Mouse (Mus musculus) megakaryocyte, embryonic 14.5 days (primary cell): ENCODE results near the gene Pxn. TPM values are rescaled to one million over a fixed set of nuclear protein-coding genes. Genes with fewer than 3 reads are reported as not detected.

ENCODE experiments used
- H3K27me3 ChIP-seq: replicated peaks from 2 replicates; pipeline ENCODE3; 2012; ENCODE audit warnings: inconsistent platforms
- H3K36me3 ChIP-seq: replicated peaks from 2 replicates; pipeline ENCODE3; 2012; ENCODE audit warnings: low read length, inconsistent platforms, mixed read lengths
- H3K4me1 ChIP-seq: 2 replicates; pipeline ENCODE4 v1.6.1; 2012; ENCODE audit warnings: inconsistent platforms
- H3K4me3 ChIP-seq: replicated peaks from 2 replicates; pipeline ENCODE3; 2012; ENCODE audit warnings: moderate library complexity, mild to moderate bottlenecking, inconsistent platforms
- H3K9me3 ChIP-seq: 2 replicates; pipeline ENCODE4 v1.6.1; 2012; ENCODE audit warnings: inconsistent platforms
- FLI1 ChIP-seq: IDR thresholded peaks from 2 replicates; pipeline ENCODE4 v1.6.1; 2012; ENCODE audit warnings: low read length, inconsistent platforms, mixed read lengths
- GATA1 ChIP-seq: IDR thresholded peaks from 3 replicates; pipeline ENCODE4 v1.6.1; 2012; ENCODE audit warnings: mixed read lengths, low read length, inconsistent platforms, borderline replicate concordance
- polyA plus RNA-seq: library from polyadenylated mRNA; stranded (reverse); fragments of >175 nt; gene quantifications from 2 replicates; pipeline ENCODE4 v1.2.3, GENCODE M21; 2012; ENCODE audit warnings: low replicate concordance; ENCODE audit not compliant: insufficient read depth

The Pxn gene
- polyA plus RNA-seq, 1 experiment, result 63.1 TPM

GRCm38 (mm10) chr5:115559237-115560101 is 53.0 kb downstream of the Pxn start, which contains the start of gene Rplp0:
Gene Rplp0, plus strand, starts transcription at chr5:115559467.
- Histone ChIP-seq H3K27me3 (no peaks in the 10 kb centered on the region), H3K4me1 (peaks cover 60% of the 10 kb centered on the region), H3K36me3 (peaks cover 46% of the 10 kb centered on the region), H3K9me3 (no peaks in the 10 kb centered on the region), H3K4me3 (peak within 1 kb of the TSS; percentile 94)
- TF ChIP-seq FLI1, result no peak
- TF ChIP-seq GATA1, result no peak

GRCm38 (mm10) chr5:115560336-115560905 is 53.9 kb downstream of the Pxn start:
- Histone ChIP-seq H3K27me3 (no peaks in the 10 kb centered on the region), H3K9me3 (no peaks in the 10 kb centered on the region), H3K36me3 (peaks cover 38% of the 10 kb centered on the region), H3K4me1 (peaks cover 61% of the 10 kb centered on the region), H3K4me3 (peak overlapping the region; percentile 94)
- TF ChIP-seq FLI1 (no peak), GATA1 (no peak)

GRCm38 (mm10) chr5:115563771-115564585 is 57.5 kb downstream of the Pxn start:
- Histone ChIP-seq H3K4me1 (peaks cover 65% of the 10 kb centered on the region), H3K36me3 (peaks cover 51% of the 10 kb centered on the region), H3K4me3 (peak overlapping the region; percentile 97)

GRCm38 (mm10) chr5:115564737-115565393 is 58.4 kb downstream of the Pxn start, which contains the start of gene Gcn1l1:
Gene Gcn1l1, plus strand, starts transcription at chr5:115565254.
- TF ChIP-seq FLI1 (peak; percentile 16; the same call in 1 of the 2 replicates), GATA1 (no peak)
- no peaks in the 10 kb centered on the region for H3K9me3 ChIP-seq
- H3K27me3 ChIP-seq, result no peaks in the 10 kb centered on the region
- H3K36me3 ChIP-seq, result peaks cover 54% of the 10 kb centered on the region
- H3K4me1 ChIP-seq, result peaks cover 73% of the 10 kb centered on the region
- peak within 1 kb of the TSS; percentile 97 for H3K4me3 ChIP-seq

More at GRCm38 (mm10) chr5:115563771-115564585, 57.5 kb downstream of the Pxn start:
- Histone ChIP-seq H3K9me3 (no peaks in the 10 kb centered on the region), H3K27me3 (no peaks in the 10 kb centered on the region)
- no peak for TF ChIP-seq FLI1
- no peak for TF ChIP-seq GATA1

GRCm38 (mm10) chr5:115565403-115565802 is 58.9 kb downstream of the Pxn start:
- peaks cover 54% of the 10 kb centered on the region for H3K36me3 ChIP-seq
- no peaks in the 10 kb centered on the region for H3K9me3 ChIP-seq
- TF ChIP-seq GATA1, result no peak
- TF ChIP-seq FLI1, result no peak
- H3K27me3 ChIP-seq, result no peaks in the 10 kb centered on the region
- H3K4me3 ChIP-seq, result peak overlapping the region; percentile 97
- peaks cover 70% of the 10 kb centered on the region for H3K4me1 ChIP-seq

- H3K9me3 ChIP-seq, result no peaks in the 10 kb centered on the region
- peaks cover 66% of the 10 kb centered on the region for H3K4me1 ChIP-seq
- TF ChIP-seq FLI1, result no peak
- no peak for TF ChIP-seq GATA1
- no peaks in the 10 kb centered on the region for H3K27me3 ChIP-seq
- H3K36me3 ChIP-seq, result peaks cover 55% of the 10 kb centered on the region
- no peak overlapping the region for H3K4me3 ChIP-seq
Measured at GRCm38 (mm10) chr5:115568681-115569080, 62.2 kb downstream of the Pxn start.

- no peak for TF ChIP-seq FLI1
- TF ChIP-seq GATA1, result no peak
- peaks cover 55% of the 10 kb centered on the region for H3K36me3 ChIP-seq
- peaks cover 65% of the 10 kb centered on the region for H3K4me1 ChIP-seq
- no peaks in the 10 kb centered on the region for H3K27me3 ChIP-seq
- no peak overlapping the region for H3K4me3 ChIP-seq
- H3K9me3 ChIP-seq, result no peaks in the 10 kb centered on the region
Measured at GRCm38 (mm10) chr5:115569308-115569707, 62.8 kb downstream of the Pxn start.

GRCm38 (mm10) chr5:115569721-115570120 is 63.2 kb downstream of the Pxn start:
- TF ChIP-seq FLI1 (no peak), GATA1 (no peak)
- Histone ChIP-seq H3K36me3 (peaks cover 59% of the 10 kb centered on the region), H3K4me1 (peaks cover 61% of the 10 kb centered on the region), H3K27me3 (no peaks in the 10 kb centered on the region), H3K4me3 (no peak overlapping the region), H3K9me3 (no peaks in the 10 kb centered on the region)

GRCm38 (mm10) chr5:115571086-115571485 is 64.6 kb downstream of the Pxn start:
- peaks cover 72% of the 10 kb centered on the region for H3K36me3 ChIP-seq
- no peak overlapping the region for H3K4me3 ChIP-seq
- H3K9me3 ChIP-seq, result no peaks in the 10 kb centered on the region
- TF ChIP-seq GATA1 (no peak), FLI1 (no peak)
- H3K4me1 ChIP-seq, result peaks cover 54% of the 10 kb centered on the region
- H3K27me3 ChIP-seq, result no peaks in the 10 kb centered on the region
